Mouse (Mus musculus) B cell, adult (primary cell): Measurements from ENCODE around the gene Hivep2. TPM values are rescaled to one million over a fixed set of nuclear protein-coding genes. Genes with fewer than 3 reads are reported as not detected.

ENCODE experiments used
- total RNA-seq: library from RNA; stranded (reverse); gene quantifications from 4 replicates; pipeline ENCODE4 v1.2.4, GENCODE M21; 2023; ENCODE audit not compliant: inconsistent age

The Hivep2 gene
- 89.3 to 113 TPM (median 95.2 TPM) in 4 replicates for total RNA-seq

DNA sequence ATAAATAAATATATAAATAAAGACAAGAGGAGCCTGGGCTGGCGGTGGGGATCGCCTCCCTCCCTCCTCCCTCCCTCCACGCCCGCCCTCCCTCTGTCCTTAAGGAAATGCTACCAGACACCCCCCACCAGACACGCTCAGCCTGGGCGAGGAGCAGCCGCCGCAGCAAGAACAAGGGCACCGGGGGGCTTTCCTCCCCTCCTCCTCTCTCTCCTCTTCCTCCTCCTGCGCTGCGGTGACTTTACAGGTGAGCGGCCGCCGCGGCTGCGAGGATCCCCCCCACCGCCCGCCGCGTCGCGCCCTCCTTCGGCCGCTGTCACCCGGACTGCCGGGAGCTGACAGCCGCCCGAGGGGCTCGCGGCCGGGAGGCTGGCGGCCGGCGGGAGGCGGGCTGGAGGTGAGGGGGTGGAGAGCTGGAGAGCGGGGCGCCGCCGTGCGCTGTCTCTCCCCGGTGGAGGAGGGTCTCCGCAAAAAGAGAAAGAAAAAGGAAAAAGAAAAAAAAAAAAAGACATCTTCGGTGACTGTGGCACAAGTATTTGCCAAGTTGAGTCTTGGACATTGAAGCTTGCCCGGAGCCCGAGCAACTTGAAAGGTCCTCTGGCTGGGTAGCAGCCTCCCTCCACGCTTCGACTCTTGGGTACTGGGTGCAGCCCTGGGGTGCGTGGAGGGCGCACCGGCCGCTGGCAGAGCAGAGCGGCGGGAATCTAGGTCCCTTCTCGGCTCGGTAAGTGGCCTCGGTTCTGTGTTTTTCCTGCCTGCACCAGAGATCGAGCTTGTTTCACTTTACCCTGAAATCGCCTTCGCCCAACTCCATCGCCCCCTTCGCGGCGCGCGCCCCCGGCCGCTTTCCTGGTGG, at the start of gene Hivep2:
TSS of gene Hivep2 (plus strand) at position 102 of the 856 bp plus-strand sequence.

Other genes starting within 250 kb of the Hivep2 start
- 12.5 to 15.0 TPM (median 13.1 TPM) in 4 replicates for gene Aig1, start 97.1 kb upstream of the Hivep2 start, total RNA-seq